Mouse (Mus musculus) thymus, adult 2 months (tissue): ENCODE results near the gene Trim65. TPM values are rescaled to one million over a fixed set of nuclear protein-coding genes. Genes with fewer than 3 reads are reported as not detected.

ENCODE experiments used
- DNase-seq: peaks from one replicate; pipeline ENCODE4 v3.0.0; 2021
- H3K27ac ChIP-seq: fragments of 200-500 bp; 2 replicates; pipeline ENCODE4 v1.5.1; 2012; ENCODE audit warnings: low read length, control low read depth; ENCODE audit not compliant: control insufficient read depth, insufficient read depth
- H3K27me3 ChIP-seq: fragments of 200-500 bp; 2 replicates; pipeline ENCODE4 v1.6.1; 2012; ENCODE audit warnings: mild to moderate bottlenecking, low read length, moderate library complexity, mixed read lengths; ENCODE audit not compliant: control insufficient read depth, insufficient read depth
- H3K36me3 ChIP-seq: fragments of 200-500 bp; 2 replicates; pipeline ENCODE4 v1.6.1; 2012; ENCODE audit warnings: mild to moderate bottlenecking, low read length, moderate library complexity; ENCODE audit not compliant: control insufficient read depth, insufficient read depth
- H3K4me1 ChIP-seq: fragments of 200-500 bp; replicated peaks from 2 replicates; pipeline ENCODE4 v1.6.1; 2012; ENCODE audit warnings: low read length; ENCODE audit not compliant: control insufficient read depth, insufficient read depth
- H3K4me3 ChIP-seq: fragments of 200-500 bp; 2 replicates; pipeline ENCODE4 v1.5.1; 2012; ENCODE audit warnings: mild to moderate bottlenecking, low read length, control low read depth, moderate library complexity; ENCODE audit not compliant: control insufficient read depth, insufficient read depth
- CTCF ChIP-seq: fragments of 200-500 bp; IDR thresholded peaks from 2 replicates; pipeline ENCODE4 v1.5.1; 2012; ENCODE audit warnings: mild to moderate bottlenecking, control low read depth, low read length, moderate library complexity, borderline replicate concordance; ENCODE audit not compliant: control insufficient read depth, poor library complexity, insufficient read depth; ENCODE audit errors: extremely low read depth
- POLR2A ChIP-seq: fragments of 200-500 bp; IDR thresholded peaks from 2 replicates; pipeline ENCODE4 v1.6.1; 2012; ENCODE audit warnings: mild to moderate bottlenecking, low read length, control low read depth, moderate library complexity; ENCODE audit not compliant: control insufficient read depth, poor library complexity, insufficient read depth; ENCODE audit errors: extremely low read depth
- WGBS: fragments of 180-500 bp; shearing (Covaris S2); methylation state at CpG from one replicate; pipeline ENCODE4 v1.1.7; 2018; 5-methylcytosine and 5-hydroxymethylcytosine counted together
- polyA plus RNA-seq: library from polyadenylated mRNA; depleted of rRNA; stranded (reverse); fragments of >200 nt; gene quantifications from 2 replicates; pipeline ENCODE4 v1.2.3, GENCODE M21; 2012

Trim65 gene
- polyA plus RNA-seq, 1 experiment: 24.5 TPM

- Histone ChIP-seq H3K4me3 (peak overlapping the region; percentile 66), H3K27me3 (no peaks in the 10 kb centered on the region), H3K36me3 (peaks cover 3% of the 10 kb centered on the region; the same call in 1 of the 2 replicates), H3K27ac (peak overlapping the region; percentile 85), H3K4me1 (peaks cover 28% of the 10 kb centered on the region)
- TF ChIP-seq CTCF (no peak), POLR2A (no peak)
- DNase-seq: no peak
- 89% methylated on average over 15 of the region's 15 CpGs for WGBS
These were observed 632 bp upstream of the Trim65 start for GRCm38 (mm10) chr11:116131349-116132170.

GRCm38 (mm10) chr11:116129993-116130487 is 888 bp downstream of the Trim65 start:
- 5% methylated on average over 8 of the region's 8 CpGs for WGBS
- H3K27ac ChIP-seq: peak overlapping the region; percentile 18; the same call in 1 of the 2 replicates
- no peaks in the 10 kb centered on the region for H3K27me3 ChIP-seq
- H3K4me3 ChIP-seq: peak overlapping the region; percentile 66
- H3K4me1 ChIP-seq: peaks cover 28% of the 10 kb centered on the region
- no peak for TF ChIP-seq POLR2A
- TF ChIP-seq CTCF: no peak
- H3K36me3 ChIP-seq: peaks cover 16% of the 10 kb centered on the region
- DNase-seq: peak; percentile 31

- 79% methylated on average over 9 of the region's 9 CpGs for WGBS
- H3K27me3 ChIP-seq: no peaks in the 10 kb centered on the region
- peak overlapping the region; percentile 66 for H3K4me3 ChIP-seq
- peaks cover 28% of the 10 kb centered on the region for H3K4me1 ChIP-seq
- DNase-seq: no peak
- no peak overlapping the region for H3K27ac ChIP-seq
- peaks cover 16% of the 10 kb centered on the region for H3K36me3 ChIP-seq
- TF ChIP-seq POLR2A (no peak), CTCF (no peak)
These were observed 1.7 kb downstream of the Trim65 start for GRCm38 (mm10) chr11:116129091-116129790.

- TF ChIP-seq CTCF: no peak
- no peak for TF ChIP-seq POLR2A
- Histone ChIP-seq H3K36me3 (peaks cover 20% of the 10 kb centered on the region), H3K27ac (no peak overlapping the region), H3K27me3 (no peaks in the 10 kb centered on the region), H3K4me1 (peaks cover 24% of the 10 kb centered on the region), H3K4me3 (no peak overlapping the region)
- no peak for DNase-seq
- WGBS: 93% methylated on average over 9 of the region's 9 CpGs
These were observed 2.9 kb downstream of the Trim65 start for GRCm38 (mm10) chr11:116127986-116128385.

- peaks cover 20% of the 10 kb centered on the region for H3K36me3 ChIP-seq
These were observed 3.6 kb downstream of the Trim65 start, which contains the start of gene Trim47 for GRCm38 (mm10) chr11:116127156-116127980. TSS of gene Trim47 (minus strand) at chr11:116127210.

More at GRCm38 (mm10) chr11:116127156-116127980, 3.6 kb downstream of the Trim65 start, which contains the start of gene Trim47:
- Histone ChIP-seq H3K27ac (no peak within 1 kb of the TSS), H3K27me3 (no peaks in the 10 kb centered on the region), H3K4me1 (peaks cover 18% of the 10 kb centered on the region), H3K4me3 (no peak within 1 kb of the TSS)
- no peak for DNase-seq
- no peak for TF ChIP-seq POLR2A
- no peak for TF ChIP-seq CTCF
- WGBS: 91% methylated on average over 23 of the region's 23 CpGs
